Mouse (Mus musculus): ENCODE data around the gene Prokr1. TPM values are rescaled to one million over a fixed set of nuclear protein-coding genes. Genes with fewer than 3 reads are reported as not detected.
"Not testable (repeated sequence)": the region's sequence is repeated elsewhere in the genome, so short reads cannot be mapped to it uniquely, and the experiment has no call there.

The Prokr1 gene
- total RNA-seq, 2 experiments from 2014 or later, result 7.9 to 9.3 TPM

DNA sequence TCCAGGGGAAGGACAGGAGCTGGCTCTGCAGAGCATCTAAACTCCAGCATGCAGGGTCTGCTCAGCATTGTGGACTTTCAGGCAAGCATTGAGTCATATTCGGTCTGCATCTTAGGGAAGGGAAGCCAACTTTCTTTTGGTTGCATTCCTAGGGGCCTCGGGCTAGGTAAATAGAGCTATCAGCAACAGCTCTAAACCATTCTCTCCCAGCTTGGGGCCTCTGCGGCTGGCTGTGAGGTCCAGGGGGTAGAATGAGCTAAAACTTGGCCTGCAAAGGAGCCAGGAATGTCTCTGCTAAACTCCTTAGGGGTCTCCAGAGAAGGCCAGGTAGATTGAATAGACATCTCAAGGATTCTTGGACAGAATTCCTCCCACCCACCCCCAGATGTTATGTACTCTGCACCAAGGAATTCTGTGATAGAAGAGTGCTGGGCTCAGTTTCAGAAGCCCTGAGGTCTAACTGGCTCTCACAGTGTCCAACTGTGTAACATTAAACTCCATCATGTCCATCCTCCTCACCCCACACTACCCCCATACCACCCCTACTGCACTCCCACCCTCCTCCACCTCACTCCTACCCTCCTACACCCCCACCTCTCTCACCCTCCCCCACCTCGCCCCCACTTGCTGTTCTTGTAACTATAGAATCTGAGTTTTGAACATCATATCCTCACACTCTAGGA, 13.8 kb downstream of the Prokr1 start:
- no peak for DNase-seq (ENCODE audit: low spot score in 2 of 2)

- not testable (repeated sequence) for DNase-seq (ENCODE audit: low spot score in 2 of 2)
Observed at GRCm38 (mm10) chr6:87571863-87572262, 18.7 kb downstream of the Prokr1 start.

- no peak for DNase-seq (ENCODE audit: low spot score in 2 of 2)
Observed at GRCm38 (mm10) chr6:87567686-87568593, 22.6 kb downstream of the Prokr1 start.

DNA sequence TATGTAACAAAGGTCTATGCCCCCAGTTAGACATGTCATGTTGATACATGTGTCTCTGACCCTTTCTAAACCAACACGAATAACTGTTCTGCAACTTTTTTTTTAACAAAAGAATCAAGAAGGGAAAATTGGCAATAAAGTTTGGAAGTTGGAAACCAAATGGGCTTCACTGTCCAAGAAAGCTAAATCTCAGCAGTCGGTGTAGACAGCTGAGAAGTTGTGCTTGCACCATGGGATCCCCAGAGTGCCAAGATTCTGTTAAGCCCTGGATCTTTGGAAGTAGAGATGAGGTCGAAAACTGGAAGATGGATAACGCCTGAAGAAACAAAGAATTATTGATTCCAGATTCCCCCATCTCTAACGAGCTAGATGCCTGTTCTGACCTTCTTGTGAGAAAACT, 25.4 kb downstream of the Prokr1 start:
- DNase-seq (ENCODE audit: low spot score in 2 of 2), result peak in 1 of 2 experiments; percentile 44

- no peak for DNase-seq (ENCODE audit: low spot score in 2 of 2)
Observed at GRCm38 (mm10) chr6:87564356-87564755, 26.2 kb downstream of the Prokr1 start.

DNA sequence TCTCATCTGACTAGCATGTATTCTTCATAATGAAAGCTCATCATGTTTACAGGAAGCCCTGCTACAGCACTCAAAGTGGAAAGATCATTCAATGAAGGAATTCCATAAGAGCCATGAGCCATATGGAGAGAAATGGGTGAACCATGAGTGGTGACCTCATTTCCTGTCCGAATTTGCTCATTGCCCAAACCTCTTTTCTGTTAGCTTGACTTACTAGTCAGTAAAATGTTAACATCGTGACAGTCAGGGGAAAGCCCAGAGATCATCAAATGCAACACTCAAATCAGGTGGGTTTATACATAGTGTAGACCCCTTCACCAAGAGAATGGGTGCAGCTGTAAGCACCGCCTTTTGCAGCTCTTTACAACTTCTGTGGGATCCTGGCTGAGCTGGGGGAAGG, 36.8 kb downstream of the Prokr1 start:
- no peak for DNase-seq (ENCODE audit: low spot score in 2 of 2)

GRCm38 (mm10) chr6:87552054-87552807, 38.3 kb downstream of the Prokr1 start:
- DNase-seq (ENCODE audit: low spot score in 2 of 2), result no peak

DNA sequence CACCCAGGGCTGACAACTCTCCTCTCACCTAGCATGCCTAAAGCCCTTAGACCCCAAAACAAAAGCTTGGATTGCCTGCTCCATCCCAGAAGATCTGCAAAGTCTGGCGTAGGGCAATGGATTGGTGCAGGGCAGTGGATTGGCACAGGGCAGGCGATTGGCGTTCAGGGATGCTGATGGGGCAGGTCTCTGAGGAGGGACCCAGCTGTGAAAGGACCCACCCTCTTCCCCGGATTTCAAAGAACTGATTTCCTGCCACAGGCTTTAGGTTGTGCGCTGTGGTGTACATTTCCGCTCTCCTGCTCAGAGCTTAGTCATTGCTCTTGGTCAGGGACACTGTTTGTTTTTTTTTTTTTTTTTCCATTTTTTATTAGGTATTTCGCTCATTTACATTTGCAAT, 42.7 kb downstream of the Prokr1 start:
- no peak for DNase-seq (ENCODE audit: low spot score in 2 of 2)

DNA sequence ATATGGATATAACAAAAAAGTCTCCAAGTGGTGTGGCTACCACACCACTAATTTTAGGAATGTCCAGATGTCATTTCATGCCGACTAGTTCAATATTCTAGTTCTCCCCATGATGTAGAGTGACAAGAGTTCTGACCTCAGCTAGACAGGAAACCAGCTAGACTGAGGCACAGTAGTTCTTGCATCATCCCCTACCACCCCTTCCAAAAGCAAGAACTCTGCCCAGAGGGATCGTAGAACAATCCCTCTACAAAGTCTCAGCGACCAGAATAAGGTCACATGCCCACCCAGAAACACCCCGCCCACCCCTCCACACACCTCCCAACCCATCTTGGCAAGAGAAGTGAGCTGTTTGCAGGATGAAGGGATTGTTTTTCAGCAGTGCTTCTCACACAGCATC, 43.1 kb downstream of the Prokr1 start:
- DNase-seq (ENCODE audit: low spot score in 2 of 2), result no peak

- DNase-seq (ENCODE audit: low spot score in 2 of 2), result no peak
Observed at GRCm38 (mm10) chr6:87545331-87546217, 45.0 kb downstream of the Prokr1 start.

DNA sequence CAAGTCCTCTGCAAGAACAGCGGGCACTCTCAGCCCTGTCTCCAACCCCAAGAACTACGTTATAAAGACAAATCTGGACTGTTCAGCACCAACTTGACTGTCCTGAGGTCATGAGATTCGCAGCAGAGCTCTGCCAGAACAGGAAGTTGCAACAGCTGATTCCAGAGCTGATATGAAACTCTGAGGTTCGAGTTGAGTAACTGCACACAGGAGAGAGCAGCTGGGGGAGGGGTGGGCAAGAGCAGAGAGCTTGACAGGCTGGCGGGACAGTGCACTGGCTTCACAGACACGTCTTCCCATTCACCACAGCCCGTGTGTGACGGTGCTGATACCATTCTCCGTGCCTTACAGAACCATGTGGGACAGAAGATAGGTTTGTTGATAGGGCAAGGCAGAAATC, 48.5 kb downstream of the Prokr1 start:
- no peak for DNase-seq (ENCODE audit: low spot score in 2 of 2)

DNA sequence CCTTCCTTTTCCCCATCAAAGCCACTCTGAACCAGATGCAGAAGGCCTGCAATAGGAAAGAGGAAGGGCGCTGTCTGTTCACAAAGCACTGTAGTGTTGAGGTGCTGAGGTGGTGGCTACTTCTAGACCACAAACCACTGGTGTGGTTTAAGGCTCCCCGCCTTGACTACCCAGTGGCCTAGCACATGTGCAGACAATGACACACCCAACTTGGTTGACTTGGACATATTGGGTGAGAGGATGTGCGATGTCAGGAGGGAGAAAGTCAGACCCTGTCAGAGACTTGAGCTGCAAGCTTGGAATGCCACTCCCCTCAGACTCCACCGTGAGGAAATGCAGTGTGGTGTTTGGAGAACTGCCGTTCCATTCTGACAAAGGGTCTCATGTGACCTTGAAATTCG, 49.4 kb downstream of the Prokr1 start:
- DNase-seq (ENCODE audit: low spot score in 2 of 2), result no peak

GRCm38 (mm10) chr6:87538376-87539270, 51.9 kb downstream of the Prokr1 start:
- DNase-seq (ENCODE audit: low spot score in 2 of 2), result no peak

DNA sequence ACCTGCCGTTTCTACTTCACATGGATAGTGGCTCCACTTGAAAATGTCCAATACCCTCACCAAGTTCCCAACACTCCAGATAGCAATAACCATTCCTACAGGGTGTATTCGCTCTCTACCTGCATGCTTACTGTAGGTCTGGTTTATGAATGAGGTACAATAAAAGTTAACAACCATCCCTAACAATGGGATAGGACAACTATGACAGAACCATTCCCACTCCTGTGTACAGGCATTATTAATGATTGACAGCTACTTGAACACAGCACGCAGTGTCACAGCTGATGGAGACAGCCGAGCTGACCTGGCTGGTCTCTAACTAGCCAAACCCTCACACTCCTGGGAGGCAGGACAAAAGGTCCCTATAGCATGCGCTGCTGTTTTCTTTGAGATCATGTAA, 52.9 kb downstream of the Prokr1 start:
- no peak for DNase-seq (ENCODE audit: low spot score in 2 of 2)

GRCm38 (mm10) chr6:87536270-87536669, 54.3 kb downstream of the Prokr1 start:
- DNase-seq (ENCODE audit: low spot score in 2 of 2), result no peak

DNA sequence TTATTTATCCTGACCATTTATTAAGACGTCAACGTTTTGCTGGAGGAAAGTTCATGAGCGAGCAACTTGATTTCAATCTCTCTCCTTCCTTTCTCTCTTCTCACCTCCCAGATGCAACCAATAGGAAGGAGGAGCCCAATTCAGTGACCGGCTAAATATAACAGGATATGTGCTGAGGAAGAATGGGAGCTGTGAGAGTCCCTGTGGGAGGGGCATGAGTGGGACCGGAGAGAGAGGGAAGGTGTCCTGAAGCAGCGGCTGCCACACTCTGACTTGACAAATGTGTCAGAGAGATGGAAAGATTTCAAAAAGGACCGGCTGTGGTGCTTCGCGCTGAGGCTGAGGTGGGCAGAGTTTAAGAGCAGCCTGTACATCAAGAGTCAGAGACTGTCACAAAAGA, 54.9 kb downstream of the Prokr1 start:
- DNase-seq (ENCODE audit: low spot score in 2 of 2), result no peak

DNA sequence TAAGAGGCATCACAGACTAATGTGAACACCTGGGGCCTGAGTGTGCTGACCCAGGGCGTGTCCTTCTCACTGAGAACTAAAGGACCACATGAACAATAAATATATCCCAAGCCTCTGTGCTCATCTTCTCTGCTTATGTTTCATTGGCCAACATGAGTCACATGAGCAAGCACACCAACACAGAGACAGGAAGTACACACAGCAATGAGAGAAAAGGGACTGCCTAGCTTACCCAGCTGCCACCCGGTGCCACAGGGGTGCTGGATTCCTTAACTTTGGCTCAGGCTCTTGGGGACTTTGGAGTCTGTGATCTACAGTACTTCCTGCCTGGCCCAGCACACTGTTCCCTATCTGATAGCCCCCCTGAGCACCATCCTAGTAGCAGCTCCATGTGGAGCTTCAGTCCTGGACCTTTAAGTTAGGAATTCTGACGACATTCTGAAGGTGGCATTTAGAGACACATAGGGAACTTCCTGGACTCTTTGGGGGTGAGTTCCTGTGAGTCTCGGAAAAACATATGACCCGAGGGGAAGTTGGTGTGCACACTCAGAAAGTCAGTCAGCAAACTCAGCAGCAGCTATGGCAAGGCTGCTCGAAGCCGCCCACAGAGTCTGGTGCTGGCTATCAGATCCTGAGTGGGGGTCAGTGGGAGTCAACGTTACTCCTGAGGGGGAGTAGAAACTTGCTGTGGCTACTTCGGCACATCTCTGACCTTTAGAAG, 55.5 kb downstream of the Prokr1 start:
- DNase-seq (ENCODE audit: low spot score in 2 of 2), result no peak

DNA sequence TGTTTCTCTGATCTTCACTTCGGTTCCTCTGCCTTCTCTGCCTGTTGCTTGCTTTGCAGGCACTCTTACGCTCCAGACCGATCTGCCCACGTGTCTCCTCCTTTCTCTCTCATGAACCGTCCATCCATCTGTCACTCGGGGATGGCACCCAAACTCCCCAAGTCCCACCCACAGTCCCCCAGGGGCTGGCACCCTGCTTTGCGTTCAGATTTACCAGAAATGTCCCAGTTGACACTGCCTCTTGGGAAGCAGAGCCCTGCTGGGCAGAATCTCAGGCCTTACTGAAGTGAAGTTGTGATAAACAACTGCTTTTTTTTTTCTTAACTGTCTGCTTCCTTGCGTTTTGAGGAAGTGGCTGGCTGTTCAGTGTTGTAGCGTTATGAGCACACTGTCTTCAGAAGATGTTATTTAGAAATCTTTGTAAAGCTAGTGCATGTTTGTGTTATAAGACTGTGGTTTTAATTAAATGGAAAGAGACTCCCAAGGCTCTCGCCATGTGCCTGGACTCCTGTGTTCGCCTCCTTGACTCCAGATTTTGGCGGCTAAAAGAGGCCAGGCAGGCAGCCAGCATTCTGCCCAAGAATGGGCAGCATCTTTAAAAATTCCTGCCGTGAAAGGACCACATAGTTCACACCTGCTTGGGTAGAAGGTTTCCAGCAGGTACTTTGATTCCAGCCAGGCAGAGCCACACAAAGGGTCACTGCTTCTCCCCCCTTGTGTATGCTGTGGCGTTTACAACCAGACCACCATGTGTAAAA, 57.4 kb downstream of the Prokr1 start, which contains the start of gene Arhgap25:
Gene Arhgap25, minus strand, starts transcription at position 307 of the 758 bp plus-strand sequence.
- no peak for DNase-seq (ENCODE audit: low spot score in 2 of 2)
